Mouse (Mus musculus): ENCODE data around the gene Sec13. TPM values are rescaled to one million over a fixed set of nuclear protein-coding genes. Genes with fewer than 3 reads are reported as not detected.

Sec13 gene
- total RNA-seq, 2 experiments from 2014 or later, result 63.7 to 64.6 TPM

GRCm38 (mm10) chr6:113712718-113713117, 27.8 kb downstream of the Sec13 start:
- DNase-seq, result no peak

DNA sequence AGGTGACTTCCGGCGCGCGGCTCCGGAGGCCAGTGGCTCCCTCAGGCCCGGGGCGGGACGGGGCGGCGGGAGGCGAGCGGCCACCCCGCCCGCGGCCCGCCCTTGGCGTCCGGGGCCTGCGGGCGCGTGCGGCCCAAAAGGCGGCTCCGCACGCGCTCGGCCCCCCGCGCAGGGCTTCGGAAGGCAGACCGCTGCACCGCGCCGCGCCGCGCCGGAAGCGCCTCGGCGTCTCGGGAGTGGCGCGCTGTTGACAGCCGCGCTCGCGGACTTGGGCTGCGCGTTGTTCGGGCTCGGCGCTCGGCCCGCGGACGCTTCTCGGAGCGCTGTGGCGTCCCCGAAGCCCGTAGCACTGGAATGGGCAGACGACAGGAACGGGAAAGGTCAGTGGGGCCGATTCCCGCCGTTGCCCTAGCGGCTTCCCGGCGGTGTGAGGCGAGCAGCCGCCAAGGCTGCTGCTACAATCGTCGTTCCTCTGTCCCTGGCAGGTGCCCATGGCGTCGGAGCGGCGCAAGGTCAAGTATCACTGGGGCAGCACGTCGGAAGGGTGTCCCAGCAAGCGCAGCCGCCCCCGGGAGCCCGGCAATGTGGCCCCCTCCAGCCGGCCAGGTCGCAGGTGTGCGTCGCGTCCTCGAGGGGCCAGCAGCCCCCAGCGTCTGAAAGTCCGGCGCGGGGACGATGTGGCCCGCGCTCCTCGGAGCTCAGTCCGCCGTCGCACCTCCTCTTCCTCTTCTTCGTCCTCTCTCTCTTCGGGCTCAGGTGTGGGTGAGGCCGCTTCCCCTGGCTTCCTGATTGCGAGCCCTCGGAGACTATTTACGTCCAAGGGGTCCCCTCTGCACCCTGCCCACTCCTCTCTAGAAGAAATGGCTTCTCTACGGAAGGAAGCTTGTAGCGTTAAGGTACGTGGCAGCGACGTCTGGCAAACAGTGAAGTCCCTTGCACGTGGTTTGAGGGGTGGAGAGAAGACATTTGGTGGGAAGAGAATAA, 43.0 kb downstream of the Sec13 start:
- DNase-seq, result peak; percentile 45 to 56

- peak; percentile 95 to 99 for DNase-seq
Measured at GRCm38 (mm10) chr6:113696582-113697221, 43.8 kb downstream of the Sec13 start, which contains the start of gene Tatdn2. Tatdn2 (plus strand) TSS chr6:113697050.

- DNase-seq, result peak in 1 of 2 experiments; percentile 26
Measured at GRCm38 (mm10) chr6:113695766-113696355, 44.7 kb downstream of the Sec13 start.

GRCm38 (mm10) chr6:113695203-113695602, 45.3 kb downstream of the Sec13 start:
- no peak for DNase-seq

DNA sequence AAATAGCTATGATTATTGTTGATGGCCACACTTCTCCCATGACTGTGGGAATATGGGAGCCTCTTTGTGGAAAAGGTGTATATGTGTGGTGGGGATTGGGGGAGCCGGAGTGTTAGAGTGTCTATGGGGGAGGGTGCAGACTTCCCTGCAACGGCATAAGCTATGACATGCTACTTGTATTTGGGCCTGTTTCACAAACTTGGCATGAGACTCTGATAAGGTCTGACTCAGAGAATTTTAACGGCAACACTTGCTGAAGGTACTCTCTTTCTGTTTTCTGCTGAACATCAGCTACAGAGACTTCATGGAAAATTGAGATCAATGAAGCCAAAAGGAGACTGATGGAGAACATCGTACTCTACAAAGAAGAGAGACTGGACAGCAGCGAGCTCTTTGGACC, 47.2 kb downstream of the Sec13 start:
- DNase-seq, result no peak

DNA sequence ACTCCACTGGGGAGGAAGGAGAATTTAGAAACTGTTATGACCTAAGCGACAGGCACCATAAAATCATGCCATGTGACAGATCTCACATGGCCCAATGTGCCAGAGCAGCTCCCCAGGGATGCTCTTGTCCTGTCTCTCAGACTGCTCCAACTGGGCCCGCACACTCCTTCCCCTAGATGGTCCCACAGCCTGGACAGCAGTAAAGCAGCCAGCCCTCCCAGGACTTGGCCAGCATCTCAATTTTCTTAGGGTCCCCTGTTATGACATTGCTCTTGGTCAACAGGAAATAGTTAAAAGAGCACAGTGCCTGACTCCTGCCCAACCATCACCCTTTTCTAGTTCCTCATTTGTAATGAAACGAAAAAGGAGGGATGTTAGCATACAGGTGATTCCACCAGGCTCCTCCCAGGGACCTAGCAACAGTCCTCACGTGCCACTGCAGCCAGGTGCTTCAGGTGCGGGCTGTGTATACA, 47.8 kb downstream of the Sec13 start:
- DNase-seq, result no peak

DNA sequence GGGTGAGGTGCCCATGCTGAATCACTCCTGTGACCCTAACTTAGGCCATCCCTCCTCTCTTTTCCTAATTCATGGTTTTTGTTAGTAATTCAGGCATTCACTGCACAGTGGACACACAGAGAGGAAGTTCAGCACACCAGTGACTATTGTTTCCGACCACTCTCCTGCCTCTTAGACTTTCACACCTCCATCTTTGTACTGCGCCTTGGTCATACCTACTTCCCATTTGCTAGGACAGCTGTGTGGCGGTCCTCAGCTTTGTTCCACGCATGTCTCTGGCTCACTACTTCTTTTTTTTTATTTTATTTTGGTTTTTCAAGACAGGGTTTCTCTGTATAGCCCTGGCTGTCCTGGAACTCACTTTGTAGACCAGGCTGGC, 49.5 kb downstream of the Sec13 start:
- no peak for DNase-seq

DNA sequence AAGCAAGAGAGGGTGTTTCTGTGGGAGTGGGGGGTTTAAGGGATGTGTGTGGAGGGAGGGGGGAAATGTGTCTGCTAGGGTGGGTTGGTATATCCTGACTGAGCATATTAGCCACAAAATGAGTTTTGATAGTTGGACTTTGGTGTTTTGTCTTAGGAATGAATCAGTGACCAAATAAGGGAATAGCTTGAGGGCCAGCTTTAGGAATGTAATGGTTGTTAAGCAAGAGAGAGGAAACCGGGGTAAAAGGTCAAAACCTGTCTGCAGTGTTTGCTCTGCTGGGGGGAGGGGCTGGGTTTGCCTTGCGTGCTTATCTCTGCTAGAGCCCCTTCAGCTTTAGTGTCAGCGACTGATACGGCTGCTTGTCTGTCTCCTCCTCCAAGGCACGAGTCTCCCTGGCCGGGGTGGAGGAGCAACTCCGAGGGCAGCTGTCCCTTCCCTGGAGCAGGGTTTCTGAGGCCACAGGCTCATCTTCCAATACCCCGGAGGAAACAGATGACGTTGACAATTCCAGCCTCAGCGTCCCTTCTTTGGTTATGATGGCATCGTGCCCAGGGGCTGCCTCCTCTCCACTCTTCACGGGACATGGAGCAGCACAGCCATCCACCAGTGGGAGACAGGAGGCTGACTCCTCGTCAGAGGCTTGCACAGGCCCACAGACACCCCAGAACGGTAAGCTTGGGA, 50.0 kb downstream of the Sec13 start:
- DNase-seq, result peak; percentile 55 to 65

GRCm38 (mm10) chr6:113690008-113690399, 50.5 kb downstream of the Sec13 start:
- DNase-seq, result no peak

DNA sequence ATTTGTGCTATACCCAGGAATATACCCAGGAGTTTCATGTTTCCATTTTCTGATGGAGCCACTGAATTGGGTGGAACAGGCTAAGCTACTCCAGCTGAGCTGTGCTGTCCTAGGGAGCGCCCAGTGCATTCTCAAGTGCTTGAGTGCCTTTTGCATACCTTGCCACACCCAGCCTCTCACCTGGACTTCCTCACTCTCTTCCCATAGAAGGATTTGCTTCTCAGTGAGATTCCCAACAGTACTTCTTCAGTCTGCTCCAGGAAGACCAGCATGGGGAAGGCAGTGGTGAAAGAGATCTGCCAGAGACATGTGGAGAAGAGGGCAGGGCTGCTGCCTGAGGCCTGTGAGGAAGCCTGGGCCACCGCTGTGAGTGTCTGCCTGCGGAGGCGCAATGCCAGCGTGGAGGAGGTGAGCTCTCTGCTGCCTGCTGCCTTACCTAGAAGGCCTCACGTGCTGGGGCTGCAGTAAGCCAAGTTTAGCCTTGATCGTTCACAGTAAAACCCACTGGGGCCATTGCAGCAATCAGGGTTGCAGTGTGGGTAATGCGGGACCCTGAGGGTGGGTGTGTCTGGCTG, 53.9 kb downstream of the Sec13 start:
- no peak for DNase-seq

DNA sequence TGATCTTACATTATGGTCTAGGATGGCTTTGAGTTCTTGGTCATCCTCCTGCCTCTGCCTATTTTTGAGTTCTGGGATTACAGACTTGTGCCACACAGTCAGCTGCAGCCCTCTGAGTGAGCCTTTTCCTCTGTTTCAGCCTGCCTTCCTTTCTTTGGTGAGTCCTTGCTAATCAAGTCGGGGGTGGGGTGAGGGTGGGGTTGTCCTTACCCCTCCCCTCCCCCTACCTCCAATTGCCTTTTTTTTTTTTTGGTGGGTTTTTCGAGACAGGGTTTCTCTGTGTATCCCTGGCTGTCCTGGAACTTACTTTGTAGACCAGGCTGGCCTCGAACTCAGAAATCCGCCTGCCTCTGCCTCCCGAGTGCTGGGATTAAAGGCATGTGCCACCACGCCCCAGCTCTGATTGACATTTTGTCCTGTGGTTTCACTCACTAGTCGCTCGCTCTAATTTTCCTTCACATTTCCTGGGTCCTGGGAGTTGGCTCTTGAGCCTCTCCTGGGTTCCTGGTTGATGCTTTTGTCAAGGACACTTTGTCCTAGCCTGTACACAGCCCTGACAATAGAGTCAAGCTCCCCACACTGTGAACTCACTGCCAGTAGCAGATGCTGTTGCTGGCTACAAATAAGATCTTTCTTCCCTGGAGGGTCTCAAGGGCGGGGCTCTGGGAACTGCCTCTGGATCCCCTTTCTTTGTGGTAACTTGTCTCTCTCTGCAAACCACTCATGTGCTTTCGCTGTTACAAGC, 57.3 kb downstream of the Sec13 start:
- DNase-seq, result no peak

- peak; percentile 88 to 94 for DNase-seq
Measured at GRCm38 (mm10) chr6:113681271-113681670, 59.3 kb downstream of the Sec13 start.

DNA sequence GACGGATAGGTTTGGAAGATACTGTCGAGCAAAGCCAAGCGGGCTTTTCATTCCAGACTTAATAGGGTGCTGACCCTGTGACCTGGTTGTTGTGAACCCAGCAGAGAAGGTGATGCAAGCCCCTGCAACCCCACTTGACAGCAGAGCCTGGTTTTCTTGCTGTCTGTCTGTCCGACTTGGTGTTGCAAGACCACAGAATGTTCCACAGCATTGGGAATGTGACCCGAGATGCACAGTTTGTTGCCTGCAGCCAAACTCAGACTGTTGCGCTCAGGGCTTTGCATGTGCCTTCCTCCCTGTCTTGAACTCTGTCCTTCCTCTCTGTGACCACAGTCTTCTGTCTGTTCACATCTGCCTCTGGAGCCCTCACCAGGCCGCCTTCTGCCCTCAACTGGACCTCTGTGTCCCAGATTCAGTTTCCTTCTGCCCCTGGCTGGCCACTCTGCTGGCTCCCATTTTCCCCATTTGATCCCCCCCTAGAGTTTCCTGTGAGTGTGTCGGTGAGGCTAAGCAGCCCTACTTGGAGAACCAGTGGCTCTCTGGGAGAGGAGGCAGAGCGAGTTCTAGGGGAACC, 60.5 kb downstream of the Sec13 start:
- DNase-seq, result no peak

GRCm38 (mm10) chr6:113678246-113679012, 62.1 kb downstream of the Sec13 start:
- no peak for DNase-seq

All from heart, adult 18-20 months (tissue).